Mouse (Mus musculus) heart, postnatal 0 days (tissue): ENCODE data around the gene Rps26.

Experiments
- CTCF ChIP-seq: IDR thresholded peaks from 2 replicates; pipeline ENCODE4 v1.5.1; 2016; ENCODE audit warnings: antibody characterized with exemption, control low read depth, low read depth
- EP300 ChIP-seq: IDR thresholded peaks from 2 replicates; pipeline ENCODE4 v1.6.1; 2016; ENCODE audit warnings: antibody characterized with exemption, low read depth

- no peak for TF ChIP-seq EP300
- no peak for TF ChIP-seq CTCF
Observed at GRCm38 (mm10) chr10:128589464-128590192, 36.9 kb downstream of the Rps26 start, which contains the start of gene Erbb3.
